Mouse (Mus musculus): ENCODE data around the gene Syde2.

- TF ChIP-seq ETS1 (IDR thresholded peaks at IDR 0.05; ENCODE audit: low read depth, low read length), result no peak
- TF ChIP-seq CTCF (IDR thresholded peaks at IDR 0.05 in 2 of 3, conservative IDR thresholded peaks at IDR 0.05 in 1 of 3; ENCODE audit: control insufficient read depth in 1 of 3, insufficient read depth in 1 of 3, low read depth in 2 of 3, low read length in 3 of 3, poor library complexity in 1 of 3, severe bottlenecking in 1 of 3), result no peak
- TF ChIP-seq GATA1 (IDR thresholded peaks at IDR 0.05; ENCODE audit: low read depth, low read length), result no peak
- no peak for TF ChIP-seq ZKSCAN1 (IDR thresholded peaks at IDR 0.05; ENCODE audit: low read depth, low read length)
- no peak for TF ChIP-seq GABPA (IDR thresholded peaks at IDR 0.05; ENCODE audit: low read depth, low read length)
These were observed 16.2 kb upstream of the Syde2 start for GRCm38 (mm10) chr3:145971501-145971900.
